8 mouse cellular contexts compared by ENCODE assay signal in genomic region chr7:81336432-81336786, GRCm38 (mm10). TPM values are rescaled to one million over a fixed set of nuclear protein-coding genes. Genes with fewer than 3 reads are reported as not detected.
DNase-seq lines count a peak whose midpoint lies in the region; ATAC-seq and TF ChIP-seq lines count a peak whose summit lies in the region.

No protein-coding gene starts in this region.

- no peak overlapping the region for H3K4me3 ChIP-seq in midbrain, embryonic 11.5 days (ENCODE audit: low read depth, low read length)
- H3K4me3 ChIP-seq in midbrain, embryonic 16.5 days (ENCODE audit: low read depth, low read length): no peak overlapping the region
- no peak overlapping the region for H3K4me3 ChIP-seq in embryonic facial prominence, embryonic 15.5 days (replicated peaks)
- H3K4me3 ChIP-seq in hindbrain, postnatal 0 days (ENCODE audit: low read length): no peak overlapping the region
- H3K4me3 ChIP-seq in lung, embryonic 16.5 days (ENCODE audit: low read length): no peak overlapping the region
- no peak overlapping the region for H3K4me3 ChIP-seq in stomach, embryonic 15.5 days (replicated peaks)

- no peaks in the 10 kb centered on the region for H3K27me3 ChIP-seq in midbrain, embryonic 11.5 days (ENCODE audit: control insufficient read depth, insufficient read depth, low read length)
- H3K27me3 ChIP-seq in midbrain, embryonic 16.5 days (ENCODE audit: control insufficient read depth, insufficient read depth, low read depth, low read length): no peaks in the 10 kb centered on the region
- H3K27me3 ChIP-seq in embryonic facial prominence, embryonic 15.5 days: no peaks in the 10 kb centered on the region
- H3K27me3 ChIP-seq in hindbrain, postnatal 0 days (ENCODE audit: insufficient read depth, low read length): no peaks in the 10 kb centered on the region
- no peaks in the 10 kb centered on the region for H3K27me3 ChIP-seq in lung, embryonic 16.5 days (ENCODE audit: control insufficient read depth, insufficient read depth, low read depth, low read length)
- no peaks in the 10 kb centered on the region for H3K27me3 ChIP-seq in stomach, embryonic 15.5 days (replicated peaks)

- DNase-seq in midbrain, embryonic 11.5 days (ENCODE audit: low spot score, missing footprints): peak; percentile 93
- DNase-seq in adipocyte (ENCODE audit: low spot score): peak; percentile 60
- peak; percentile 83 for DNase-seq in hindbrain, postnatal 0 days (ENCODE audit: low spot score)
- no peak for DNase-seq in cerebellum, adult 9-11 months

- H3K4me1 ChIP-seq in midbrain, embryonic 11.5 days (ENCODE audit: control insufficient read depth, insufficient read depth, low read length): peaks cover 13% of the 10 kb centered on the region
- H3K4me1 ChIP-seq in midbrain, embryonic 16.5 days (ENCODE audit: control insufficient read depth, insufficient read depth, low read length): peaks cover 3% of the 10 kb centered on the region; the same call in 1 of the 2 replicates
- H3K4me1 ChIP-seq in embryonic facial prominence, embryonic 15.5 days: no peaks in the 10 kb centered on the region
- H3K4me1 ChIP-seq in hindbrain, postnatal 0 days (ENCODE audit: insufficient read depth, low read length): no peaks in the 10 kb centered on the region
- no peaks in the 10 kb centered on the region for H3K4me1 ChIP-seq in lung, embryonic 16.5 days (replicated peaks; ENCODE audit: control insufficient read depth, insufficient read depth, low read length)
- no peaks in the 10 kb centered on the region for H3K4me1 ChIP-seq in stomach, embryonic 15.5 days

- peak overlapping the region; percentile 22; the same call in 1 of the 2 replicates for H3K4me2 ChIP-seq in midbrain, embryonic 11.5 days
- no peak overlapping the region for H3K4me2 ChIP-seq in midbrain, embryonic 16.5 days (ENCODE audit: low read length)
- no peak overlapping the region for H3K4me2 ChIP-seq in embryonic facial prominence, embryonic 15.5 days (replicated peaks)
- no peak overlapping the region for H3K4me2 ChIP-seq in hindbrain, postnatal 0 days (ENCODE audit: low read depth, low read length)
- H3K4me2 ChIP-seq in lung, embryonic 16.5 days (ENCODE audit: low read depth, low read length): no peak overlapping the region
- H3K4me2 ChIP-seq in stomach, embryonic 15.5 days: no peak overlapping the region

- H3K36me3 ChIP-seq in midbrain, embryonic 11.5 days (ENCODE audit: control insufficient read depth, insufficient read depth, low read length): peaks cover 17% of the 10 kb centered on the region; the same call in 1 of the 2 replicates
- peaks cover 8% of the 10 kb centered on the region for H3K36me3 ChIP-seq in midbrain, embryonic 16.5 days (ENCODE audit: control insufficient read depth, insufficient read depth, low read length)
- H3K36me3 ChIP-seq in embryonic facial prominence, embryonic 15.5 days: peaks cover 69% of the 10 kb centered on the region
- H3K36me3 ChIP-seq in hindbrain, postnatal 0 days (ENCODE audit: insufficient read depth, low read length): peaks cover 26% of the 10 kb centered on the region; the same call in 1 of the 2 replicates
- H3K36me3 ChIP-seq in lung, embryonic 16.5 days (ENCODE audit: control insufficient read depth, insufficient read depth, low read length): peaks cover 31% of the 10 kb centered on the region
- H3K36me3 ChIP-seq in stomach, embryonic 15.5 days: peaks cover 21% of the 10 kb centered on the region; the same call in 1 of the 2 replicates

- H3K9ac ChIP-seq in midbrain, embryonic 11.5 days (ENCODE audit: low read length): peak overlapping the region; percentile 54; the same call in 1 of the 2 replicates
- no peak overlapping the region for H3K9ac ChIP-seq in midbrain, embryonic 16.5 days (ENCODE audit: low read depth, low read length)
- H3K9ac ChIP-seq in embryonic facial prominence, embryonic 15.5 days: no peak overlapping the region
- H3K9ac ChIP-seq in hindbrain, postnatal 0 days (replicated peaks; ENCODE audit: low read length): no peak overlapping the region
- no peak overlapping the region for H3K9ac ChIP-seq in lung, embryonic 16.5 days (ENCODE audit: low read length)
- H3K9ac ChIP-seq in stomach, embryonic 15.5 days: no peak overlapping the region

- peak; percentile 63 for TF ChIP-seq CTCF in hindbrain, postnatal 0 days (IDR thresholded peaks at IDR 0.05; ENCODE audit: low read depth)

- peak overlapping the region; percentile 79; the same call in 1 of the 2 replicates for H3K27ac ChIP-seq in midbrain, embryonic 11.5 days (ENCODE audit: low read depth, low read length)
- H3K27ac ChIP-seq in midbrain, embryonic 16.5 days (ENCODE audit: low read length): no peak overlapping the region
- 0 out of 2 replicates have a peak overlapping the region, but pooled peaks have one; percentile 51 for H3K27ac ChIP-seq in embryonic facial prominence, embryonic 15.5 days (replicated peaks)
- 0 out of 2 replicates have a peak overlapping the region, but pooled peaks have one; percentile 8 for H3K27ac ChIP-seq in hindbrain, postnatal 0 days
- H3K27ac ChIP-seq in lung, embryonic 16.5 days (ENCODE audit: low read length): peak overlapping the region; percentile 77
- peak overlapping the region; percentile 19; the same call in 1 of the 2 replicates for H3K27ac ChIP-seq in stomach, embryonic 15.5 days

- WGBS in midbrain, embryonic 11.5 days: 32% methylated on average over 8 of the region's 8 CpGs
- 35% methylated on average over 8 of the region's 8 CpGs for WGBS in midbrain, embryonic 16.5 days
- 42% methylated on average over 8 of the region's 8 CpGs for WGBS in embryonic facial prominence, embryonic 15.5 days
- 32% methylated on average over 8 of the region's 8 CpGs for WGBS in hindbrain, postnatal 0 days
- 29% methylated on average over 8 of the region's 8 CpGs for WGBS in lung, embryonic 16.5 days
- 41% methylated on average over 8 of the region's 8 CpGs for WGBS in stomach, embryonic 15.5 days

- no peaks in the 10 kb centered on the region for H3K9me3 ChIP-seq in midbrain, embryonic 11.5 days (ENCODE audit: control insufficient read depth, low read length)
- H3K9me3 ChIP-seq in midbrain, embryonic 16.5 days (replicated peaks; ENCODE audit: control insufficient read depth, low read length, poor library complexity, severe bottlenecking): no peaks in the 10 kb centered on the region
- no peaks in the 10 kb centered on the region for H3K9me3 ChIP-seq in embryonic facial prominence, embryonic 15.5 days (replicated peaks)
- H3K9me3 ChIP-seq in hindbrain, postnatal 0 days (ENCODE audit: low read length): no peaks in the 10 kb centered on the region
- H3K9me3 ChIP-seq in lung, embryonic 16.5 days (ENCODE audit: control insufficient read depth, low read length): no peaks in the 10 kb centered on the region
- H3K9me3 ChIP-seq in stomach, embryonic 15.5 days: no peaks in the 10 kb centered on the region

- ATAC-seq in midbrain, embryonic 11.5 days (ENCODE audit: low FRiP score): no peak
- no peak for ATAC-seq in midbrain, embryonic 16.5 days
- ATAC-seq in embryonic facial prominence, embryonic 15.5 days (ENCODE audit: insufficient number of reproducible peaks, low FRiP score, low TSS enrichment, low read depth): no peak
- ATAC-seq in hindbrain, postnatal 0 days: no peak
- ATAC-seq in lung, embryonic 16.5 days (ENCODE audit: low read depth): 0 out of 2 replicates have a peak, but pooled peaks have one; percentile 13
- ATAC-seq in stomach, embryonic 15.5 days (ENCODE audit: insufficient read depth, low FRiP score, low read depth): no peak

RNA-seq across cellular contexts. Expression of gene Rps17, which starts 8.6 kb away (rescaled TPM):
- 1,045 and 1,155 TPM in 2 replicates for polyA plus RNA-seq in midbrain, embryonic 11.5 days (2014; fragmentation: Nextera tagmentation; extraction: Ambion mirVana)
- polyA plus RNA-seq in midbrain, embryonic 16.5 days (2015; fragmentation: Nextera tagmentation; extraction: Ambion mirVana): 594 and 636 TPM in 2 replicates
- polyA plus RNA-seq in embryonic facial prominence, embryonic 15.5 days (2015; fragmentation: Nextera tagmentation; extraction: Ambion mirVana): 1,249 and 1,258 TPM in 2 replicates
- total RNA-seq in hindbrain, postnatal 0 days (2014; rRNA removed): 433 and 475 TPM in 2 replicates
- 759 and 765 TPM in 2 replicates for polyA plus RNA-seq in hindbrain, postnatal 0 days (2015; fragmentation: Nextera tagmentation; extraction: Ambion mirVana)
- polyA plus RNA-seq in lung, embryonic 16.5 days (2015; fragmentation: Nextera tagmentation; extraction: Ambion mirVana): 1,215 and 1,240 TPM in 2 replicates
- 1,116 and 1,252 TPM in 2 replicates for polyA plus RNA-seq in stomach, embryonic 15.5 days (2015; fragmentation: Nextera tagmentation; extraction: Ambion mirVana)
